Comparison of ENCODE assay signal across 10 mouse cellular contexts in the genomic region with DNA sequence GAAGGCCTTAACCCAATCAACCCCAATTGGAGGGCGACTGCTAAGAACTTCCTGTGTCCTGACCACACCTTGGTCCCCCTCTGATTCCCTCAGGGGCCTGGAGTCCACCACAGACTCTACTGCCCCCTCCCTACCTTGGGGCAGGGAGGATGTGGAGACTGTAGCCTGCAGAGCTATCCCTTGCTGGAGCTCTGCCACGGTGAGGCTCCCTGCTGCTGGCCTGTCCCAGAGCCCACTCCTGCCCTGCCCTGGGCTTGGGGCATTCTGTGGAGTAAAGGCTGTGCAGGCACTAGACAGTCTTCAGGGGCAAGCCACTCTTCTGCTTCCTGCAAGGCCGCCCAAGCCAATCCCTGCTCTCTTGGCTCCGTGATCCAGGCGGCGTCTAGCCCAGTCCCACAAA. TPM values are rescaled to one million over a fixed set of nuclear protein-coding genes. Genes with fewer than 3 reads are reported as not detected.
DNase-seq lines count a peak whose midpoint lies in the region; ATAC-seq lines count a peak whose summit lies in the region.
"Had no signal": no experiment of that assay in that cellular context is flagged by ENCODE, and none has a peak within 500 bp of the region (broad histone marks: within the 10 kb centered on the region; RNA-seq: fewer than 3 reads in every experiment).

No protein-coding gene starts in this region.

- peaks cover 89% of the 10 kb centered on the region for H3K4me1 ChIP-seq in heart, embryonic 12.5 days (replicated peaks)
- peaks cover 84% of the 10 kb centered on the region for H3K4me1 ChIP-seq in neural tube, embryonic 13.5 days (replicated peaks)
- peaks cover 67% of the 10 kb centered on the region for H3K4me1 ChIP-seq in limb, embryonic 11.5 days (ENCODE audit: control insufficient read depth, insufficient read depth, low read length)
- peaks cover 14% of the 10 kb centered on the region for H3K4me1 ChIP-seq in liver, embryonic 11.5 days (replicated peaks; ENCODE audit: control insufficient read depth, insufficient read depth, low read length)

- H3K27ac ChIP-seq in heart, embryonic 12.5 days (ENCODE audit: poor library complexity, severe bottlenecking) = peak overlapping the region; percentile 89
- H3K27ac ChIP-seq in neural tube, embryonic 13.5 days (replicated peaks) = 0 out of 2 replicates have a peak overlapping the region, but pooled peaks have one; percentile 2
- peak overlapping the region; percentile 79; the same call in 1 of the 2 replicates for H3K27ac ChIP-seq in limb, embryonic 11.5 days (replicated peaks; ENCODE audit: low read depth, low read length)
- no peak overlapping the region for H3K27ac ChIP-seq in liver, embryonic 11.5 days (ENCODE audit: low read depth, low read length)
- H3K27ac ChIP-seq: midbrain, embryonic 13.5 days had no signal

- H3K27me3 ChIP-seq in heart, embryonic 12.5 days (replicated peaks) = no peaks in the 10 kb centered on the region
- H3K27me3 ChIP-seq in neural tube, embryonic 13.5 days = no peaks in the 10 kb centered on the region
- H3K27me3 ChIP-seq in limb, embryonic 11.5 days (ENCODE audit: control insufficient read depth, insufficient read depth, low read length) = no peaks in the 10 kb centered on the region
- H3K27me3 ChIP-seq in liver, embryonic 11.5 days (replicated peaks; ENCODE audit: control insufficient read depth, insufficient read depth, low read length) = no peaks in the 10 kb centered on the region
- H3K27me3 ChIP-seq: lung, embryonic 15.5 days; midbrain, embryonic 13.5 days had no signal

- H3K4me3 ChIP-seq in heart, embryonic 12.5 days = no peak overlapping the region
- no peak overlapping the region for H3K4me3 ChIP-seq in neural tube, embryonic 13.5 days
- no peak overlapping the region for H3K4me3 ChIP-seq in limb, embryonic 11.5 days (ENCODE audit: low read depth, low read length)
- H3K4me3 ChIP-seq in liver, embryonic 11.5 days (ENCODE audit: low read depth, low read length) = no peak overlapping the region
- H3K4me3 ChIP-seq: lung, embryonic 15.5 days; midbrain, embryonic 13.5 days had no signal

- intact Hi-C loops in heart, postnatal 14 days (cut with DNase I) = loop anchor here (5.0 kb wide), 1 partner anchor 41 kb away; no protein-coding TSS in a partner anchor

- H3K9me3 ChIP-seq in heart, embryonic 12.5 days (replicated peaks) = no peaks in the 10 kb centered on the region
- no peaks in the 10 kb centered on the region for H3K9me3 ChIP-seq in neural tube, embryonic 13.5 days
- H3K9me3 ChIP-seq in limb, embryonic 11.5 days (ENCODE audit: control insufficient read depth, low read length) = no peaks in the 10 kb centered on the region
- no peaks in the 10 kb centered on the region for H3K9me3 ChIP-seq in liver, embryonic 11.5 days (ENCODE audit: control insufficient read depth, low read length)
- H3K9me3 ChIP-seq: lung, embryonic 15.5 days; midbrain, embryonic 13.5 days had no signal

- no peak for ATAC-seq in heart, embryonic 12.5 days (ENCODE audit: insufficient number of reproducible peaks, low FRiP score)
- ATAC-seq in neural tube, embryonic 13.5 days (ENCODE audit: low read depth) = no peak
- ATAC-seq in limb, embryonic 11.5 days (ENCODE audit: insufficient number of reproducible peaks, low FRiP score, low TSS enrichment, low read depth) = no peak
- no peak for ATAC-seq in liver, embryonic 11.5 days (replicated peaks; ENCODE audit: low FRiP score)
- ATAC-seq: midbrain, embryonic 13.5 days had no signal

- H3K9ac ChIP-seq in heart, embryonic 12.5 days = no peak overlapping the region
- H3K9ac ChIP-seq in neural tube, embryonic 13.5 days = no peak overlapping the region
- H3K9ac ChIP-seq in limb, embryonic 11.5 days (ENCODE audit: low read length) = no peak overlapping the region
- H3K9ac ChIP-seq in liver, embryonic 11.5 days (ENCODE audit: low read depth, low read length) = no peak overlapping the region
- H3K9ac ChIP-seq: lung, embryonic 15.5 days had no signal

- WGBS in heart, embryonic 12.5 days = 73% methylated on average over 6 of the region's 6 CpGs
- WGBS in neural tube, embryonic 13.5 days = 76% methylated on average over 6 of the region's 6 CpGs
- WGBS in limb, embryonic 11.5 days = 76% methylated on average over 6 of the region's 6 CpGs
- 84% methylated on average over 6 of the region's 6 CpGs for WGBS in liver, embryonic 11.5 days

- H3K4me2 ChIP-seq in heart, embryonic 12.5 days = no peak overlapping the region
- H3K4me2 ChIP-seq in neural tube, embryonic 13.5 days = no peak overlapping the region
- H3K4me2 ChIP-seq in limb, embryonic 11.5 days (ENCODE audit: low read depth, severe bottlenecking) = no peak overlapping the region
- no peak overlapping the region for H3K4me2 ChIP-seq in liver, embryonic 11.5 days
- H3K4me2 ChIP-seq: midbrain, embryonic 13.5 days had no signal

- no peak for DNase-seq in heart, postnatal 14 days
- DNase-seq in neural tube, embryonic 10.5 days (ENCODE audit: extremely low spot score, low spot score) = no peak
- DNase-seq in limb, embryonic 11.5 days (ENCODE audit: low spot score) = no peak
- no peak for DNase-seq in liver, embryonic 11.5 days (ENCODE audit: low spot score)
- no peak for DNase-seq in right cerebral cortex, postnatal 4 days
- DNase-seq: adrenal gland, postnatal 10 days had no signal

- H3K36me3 ChIP-seq in heart, embryonic 12.5 days = 0 out of 2 replicates have a peak, but pooled peaks cover 5% of the 10 kb centered on the region
- H3K36me3 ChIP-seq in neural tube, embryonic 13.5 days = peaks cover 5% of the 10 kb centered on the region
- peaks cover 4% of the 10 kb centered on the region; the same call in 1 of the 2 replicates for H3K36me3 ChIP-seq in limb, embryonic 11.5 days (ENCODE audit: control insufficient read depth, insufficient read depth, low read length)
- H3K36me3 ChIP-seq in liver, embryonic 11.5 days (ENCODE audit: control insufficient read depth, insufficient read depth, low read length) = peaks cover 9% of the 10 kb centered on the region; the same call in 1 of the 2 replicates
- H3K36me3 ChIP-seq: lung, embryonic 15.5 days had no signal

RNA-seq across cellular contexts. Expression of a gene that starts 24.6 kb away (rescaled TPM):
- 141 and 152 TPM in 2 replicates for polyA plus RNA-seq in heart, embryonic 12.5 days (2016; fragmentation: Nextera tagmentation; extraction: Ambion mirVana)
- total RNA-seq in heart, postnatal 14 days (2021) = 10 to 100 TPM; 68.3 to 68.5 TPM
- 367 and 382 TPM in 2 replicates for polyA plus RNA-seq in neural tube, embryonic 13.5 days (2015; fragmentation: Nextera tagmentation; extraction: Ambion mirVana)
- polyA plus RNA-seq in limb, embryonic 11.5 days (2014; fragmentation: Nextera tagmentation; extraction: Ambion mirVana) = 726 and 743 TPM in 2 replicates
- 230 and 233 TPM in 2 replicates for polyA plus RNA-seq in liver, embryonic 11.5 days (2014; fragmentation: Nextera tagmentation; extraction: Ambion mirVana)
